Mouse (Mus musculus): ENCODE measurements at regions not wholly inside any gene's neighbourhood (a gene's known extent, or its start where the extent isn't known, plus 50 kb on each side); places are given as distances from the start of the nearest gene placed in this dataset.

DNA sequence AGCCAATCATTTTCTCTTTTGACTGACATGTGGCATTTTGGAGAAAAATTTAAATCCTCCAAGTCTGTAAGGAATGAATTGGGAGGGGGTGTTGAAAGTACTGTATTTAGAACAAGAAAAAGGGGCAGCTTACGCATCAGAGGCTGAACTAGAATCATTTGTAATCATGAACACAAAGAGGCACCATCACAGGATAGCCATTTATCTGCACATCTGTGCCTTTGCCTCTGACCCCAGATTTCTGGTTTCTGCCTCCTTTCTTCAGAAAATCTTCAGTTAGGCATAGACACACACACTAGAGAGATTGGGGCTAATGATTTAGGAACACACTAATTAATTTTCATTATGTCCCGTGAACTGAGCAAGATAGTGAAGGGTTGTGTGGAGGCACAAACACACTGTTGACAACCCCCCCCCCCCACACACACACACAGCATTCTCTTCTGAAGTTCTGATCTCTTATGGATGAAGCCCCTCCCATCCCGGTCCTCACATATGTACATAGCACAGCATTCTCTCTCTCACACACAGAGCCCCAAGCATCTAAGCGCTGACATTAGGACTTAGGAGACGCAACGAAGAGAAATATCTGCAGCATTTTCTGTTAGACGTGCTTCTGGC is 229.9 kb downstream of the Gm765 start:
- H3K27ac ChIP-seq (ENCODE audit: low read depth, low read length): peak overlapping the region; percentile 34; the same call in 1 of the 2 replicates
- no peak overlapping the region for H3K9ac ChIP-seq (ENCODE audit: low read length)
- no peak overlapping the region for H3K4me3 ChIP-seq (ENCODE audit: low read depth, low read length)
- H3K9me3 ChIP-seq (ENCODE audit: control insufficient read depth, low read length): no peaks in the 10 kb centered on the region
- H3K4me1 ChIP-seq (replicated peaks; ENCODE audit: control insufficient read depth, insufficient read depth, low read length): peaks cover 16% of the 10 kb centered on the region
- H3K4me2 ChIP-seq (ENCODE audit: low read depth, low read length, severe bottlenecking): no peak overlapping the region; the same call in 1 of the 2 replicates
- 41% methylated on average over 7 of the region's 7 CpGs for WGBS
- H3K27me3 ChIP-seq (ENCODE audit: control insufficient read depth, insufficient read depth, low read length): no peaks in the 10 kb centered on the region
- ATAC-seq (replicated peaks; ENCODE audit: low FRiP score) (peak; percentile 51), DNase-seq (ENCODE audit: low spot score) (peak; percentile 52)
- H3K36me3 ChIP-seq (ENCODE audit: control insufficient read depth, insufficient read depth, low read length): no peaks in the 10 kb centered on the region

- Histone ChIP-seq H3K4me1 (replicated peaks; ENCODE audit: control insufficient read depth, insufficient read depth, low read length) (no peaks in the 10 kb centered on the region), H3K4me3 (ENCODE audit: low read depth, low read length) (no peak overlapping the region), H3K9ac (ENCODE audit: low read length) (no peak overlapping the region), H3K27me3 (ENCODE audit: control insufficient read depth, insufficient read depth, low read length) (no peaks in the 10 kb centered on the region), H3K36me3 (ENCODE audit: control insufficient read depth, insufficient read depth, low read length) (no peaks in the 10 kb centered on the region), H3K4me2 (ENCODE audit: low read depth, low read length, severe bottlenecking) (no peak overlapping the region), H3K9me3 (ENCODE audit: control insufficient read depth, low read length) (no peaks in the 10 kb centered on the region), H3K27ac (ENCODE audit: low read depth, low read length) (no peak overlapping the region)
- WGBS: 66% methylated on average over 5 of the region's 5 CpGs
- no peak for ATAC-seq (replicated peaks; ENCODE audit: low FRiP score)
- no peak for DNase-seq (ENCODE audit: low spot score)
These were observed 235.4 kb downstream of the Gm765 start for GRCm38 (mm10) chr6:98107123-98107522.

GRCm38 (mm10) chr6:98105280-98106090 is 237.1 kb downstream of the Gm765 start:
- peak; percentile 84 for DNase-seq (ENCODE audit: low spot score)
- H3K27ac ChIP-seq (ENCODE audit: low read depth, low read length): no peak overlapping the region
- H3K4me2 ChIP-seq (ENCODE audit: low read depth, low read length, severe bottlenecking): peak overlapping the region; percentile 13; the same call in 1 of the 2 replicates
- WGBS: 52% methylated on average over 18 of the region's 18 CpGs
- H3K36me3 ChIP-seq (ENCODE audit: control insufficient read depth, insufficient read depth, low read length): no peaks in the 10 kb centered on the region
- H3K4me1 ChIP-seq (replicated peaks; ENCODE audit: control insufficient read depth, insufficient read depth, low read length): no peaks in the 10 kb centered on the region
- no peak overlapping the region for H3K4me3 ChIP-seq (ENCODE audit: low read depth, low read length)
- H3K9me3 ChIP-seq (ENCODE audit: control insufficient read depth, low read length): no peaks in the 10 kb centered on the region
- H3K9ac ChIP-seq (ENCODE audit: low read length): no peak overlapping the region
- H3K27me3 ChIP-seq (ENCODE audit: control insufficient read depth, insufficient read depth, low read length): no peaks in the 10 kb centered on the region
- 0 out of 2 replicates have a peak, but pooled peaks have one; percentile 44 for ATAC-seq (replicated peaks; ENCODE audit: low FRiP score)

- WGBS: 44% methylated on average over 3 of the region's 3 CpGs
These were observed 238.1 kb downstream of the Gm765 start for GRCm38 (mm10) chr6:98104432-98104831.

DNA sequence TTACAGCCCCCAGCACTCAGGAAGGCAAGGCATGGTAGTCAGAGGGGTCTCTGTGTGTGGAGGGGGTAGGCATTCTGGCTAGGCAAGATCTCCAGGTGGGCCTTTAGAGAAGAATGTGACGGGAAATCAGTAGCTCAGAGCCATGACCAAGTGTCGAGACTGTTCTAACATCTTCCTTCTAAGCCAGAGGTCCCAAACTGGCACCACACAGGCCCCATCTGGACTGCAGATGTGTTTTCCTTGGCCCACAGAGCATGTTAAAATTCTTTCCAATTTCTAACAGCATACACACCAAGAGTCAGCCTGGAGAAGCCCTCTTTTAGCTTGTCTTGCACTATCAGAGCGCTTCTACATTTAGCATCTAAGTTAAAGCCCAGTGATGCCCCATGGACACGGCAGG is 241.5 kb downstream of the Gm765 start:
- Histone ChIP-seq H3K4me3 (ENCODE audit: low read depth, low read length) (no peak overlapping the region), H3K9me3 (ENCODE audit: control insufficient read depth, low read length) (no peaks in the 10 kb centered on the region), H3K4me1 (replicated peaks; ENCODE audit: control insufficient read depth, insufficient read depth, low read length) (no peaks in the 10 kb centered on the region), H3K36me3 (ENCODE audit: control insufficient read depth, insufficient read depth, low read length) (no peaks in the 10 kb centered on the region), H3K4me2 (ENCODE audit: low read depth, low read length, severe bottlenecking) (no peak overlapping the region), H3K9ac (ENCODE audit: low read length) (no peak overlapping the region), H3K27me3 (ENCODE audit: control insufficient read depth, insufficient read depth, low read length) (no peaks in the 10 kb centered on the region), H3K27ac (ENCODE audit: low read depth, low read length) (no peak overlapping the region)
- no peak for DNase-seq (ENCODE audit: low spot score)
- ATAC-seq (replicated peaks; ENCODE audit: low FRiP score): no peak
- WGBS: 78% methylated on average over 4 of the region's 4 CpGs

More at GRCm38 (mm10) chr6:98104432-98104831, 238.1 kb downstream of the Gm765 start:
- H3K4me2 ChIP-seq (ENCODE audit: low read depth, low read length, severe bottlenecking): no peak overlapping the region
- H3K27ac ChIP-seq (ENCODE audit: low read depth, low read length): no peak overlapping the region
- H3K4me1 ChIP-seq (replicated peaks; ENCODE audit: control insufficient read depth, insufficient read depth, low read length): no peaks in the 10 kb centered on the region
- DNase-seq (ENCODE audit: low spot score) (no peak), ATAC-seq (replicated peaks; ENCODE audit: low FRiP score) (no peak)
- H3K9me3 ChIP-seq (ENCODE audit: control insufficient read depth, low read length): no peaks in the 10 kb centered on the region
- no peaks in the 10 kb centered on the region for H3K27me3 ChIP-seq (ENCODE audit: control insufficient read depth, insufficient read depth, low read length)
- no peak overlapping the region for H3K4me3 ChIP-seq (ENCODE audit: low read depth, low read length)
- no peak overlapping the region for H3K9ac ChIP-seq (ENCODE audit: low read length)
- H3K36me3 ChIP-seq (ENCODE audit: control insufficient read depth, insufficient read depth, low read length): no peaks in the 10 kb centered on the region

GRCm38 (mm10) chr6:98099126-98099525 is 243.4 kb downstream of the Gm765 start:
- Histone ChIP-seq H3K36me3 (ENCODE audit: control insufficient read depth, insufficient read depth, low read length) (no peaks in the 10 kb centered on the region), H3K27ac (ENCODE audit: low read depth, low read length) (no peak overlapping the region), H3K4me3 (ENCODE audit: low read depth, low read length) (no peak overlapping the region), H3K9ac (ENCODE audit: low read length) (no peak overlapping the region), H3K4me2 (ENCODE audit: low read depth, low read length, severe bottlenecking) (no peak overlapping the region), H3K9me3 (ENCODE audit: control insufficient read depth, low read length) (no peaks in the 10 kb centered on the region), H3K27me3 (ENCODE audit: control insufficient read depth, insufficient read depth, low read length) (no peaks in the 10 kb centered on the region), H3K4me1 (replicated peaks; ENCODE audit: control insufficient read depth, insufficient read depth, low read length) (0 out of 2 replicates have a peak, but pooled peaks cover 2% of the 10 kb centered on the region)
- no peak for DNase-seq (ENCODE audit: low spot score)
- ATAC-seq (replicated peaks; ENCODE audit: low FRiP score): no peak
- 93% methylated on average over 9 of the region's 9 CpGs for WGBS

DNA sequence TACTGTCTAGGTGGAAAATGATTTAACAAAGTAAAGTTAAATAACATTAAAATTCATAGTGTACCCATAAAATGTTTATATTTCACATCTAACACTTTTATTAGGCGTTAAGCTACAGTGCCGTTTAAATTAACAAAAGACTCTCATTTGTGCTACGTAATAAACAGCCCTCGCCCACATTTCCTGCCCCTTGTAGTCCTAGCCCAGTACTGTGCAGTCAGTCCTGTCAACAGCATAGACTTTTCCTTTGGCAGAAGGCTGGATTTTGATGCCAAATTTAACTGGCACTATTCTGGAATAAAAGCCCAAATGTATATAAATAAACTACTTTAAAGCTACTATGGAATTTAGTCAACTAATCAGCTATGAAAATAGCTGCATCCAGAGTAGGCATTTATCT is 247.3 kb downstream of the Gm765 start:
- Histone ChIP-seq H3K36me3 (ENCODE audit: control insufficient read depth, insufficient read depth, low read length) (no peaks in the 10 kb centered on the region), H3K4me1 (replicated peaks; ENCODE audit: control insufficient read depth, insufficient read depth, low read length) (0 out of 2 replicates have a peak, but pooled peaks cover 2% of the 10 kb centered on the region), H3K4me3 (ENCODE audit: low read depth, low read length) (no peak overlapping the region), H3K27me3 (ENCODE audit: control insufficient read depth, insufficient read depth, low read length) (no peaks in the 10 kb centered on the region), H3K9ac (ENCODE audit: low read length) (no peak overlapping the region), H3K4me2 (ENCODE audit: low read depth, low read length, severe bottlenecking) (no peak overlapping the region), H3K9me3 (ENCODE audit: control insufficient read depth, low read length) (no peaks in the 10 kb centered on the region), H3K27ac (ENCODE audit: low read depth, low read length) (no peak overlapping the region)
- DNase-seq (ENCODE audit: low spot score): no peak
- 88% methylated on average over 4 of the region's 4 CpGs for WGBS
- no peak for ATAC-seq (replicated peaks; ENCODE audit: low FRiP score)

- DNase-seq (ENCODE audit: low spot score): peak; percentile 66
- WGBS: 55% methylated on average over 4 of the region's 4 CpGs
- no peaks in the 10 kb centered on the region for H3K4me1 ChIP-seq (replicated peaks; ENCODE audit: control insufficient read depth, insufficient read depth, low read length)
- H3K27ac ChIP-seq (ENCODE audit: low read depth, low read length): no peak overlapping the region
- no peaks in the 10 kb centered on the region for H3K36me3 ChIP-seq (ENCODE audit: control insufficient read depth, insufficient read depth, low read length)
- H3K9me3 ChIP-seq (ENCODE audit: control insufficient read depth, low read length): no peaks in the 10 kb centered on the region
- no peaks in the 10 kb centered on the region for H3K27me3 ChIP-seq (ENCODE audit: control insufficient read depth, insufficient read depth, low read length)
- no peak for ATAC-seq (replicated peaks; ENCODE audit: low FRiP score)
- H3K9ac ChIP-seq (ENCODE audit: low read length): no peak overlapping the region
- no peak overlapping the region for H3K4me2 ChIP-seq (ENCODE audit: low read depth, low read length, severe bottlenecking)
- no peak overlapping the region for H3K4me3 ChIP-seq (ENCODE audit: low read depth, low read length)
These were observed 253.4 kb downstream of the Gm765 start for GRCm38 (mm10) chr6:98089185-98089584.

All from forebrain, embryonic 11.5 days (tissue).